Mouse (Mus musculus) hindbrain, embryonic 12.5 days (tissue): ENCODE data around the gene Tmem255b. TPM values are rescaled to one million over a fixed set of nuclear protein-coding genes. Genes with fewer than 3 reads are reported as not detected.

Experiments used
- ATAC-seq: fragments of 200-750 bp; cut with Nextera tagmentation; 2 replicates; pipeline ENCODE4 v1.8.0; 2017; ENCODE audit warnings: moderate TSS enrichment; ENCODE audit not compliant: low FRiP score
- H3K27ac ChIP-seq: fragments of 300-500 bp; sonication (generic); 2 replicates; pipeline ENCODE4 v1.5.1; 2016; ENCODE audit warnings: mild to moderate bottlenecking
- H3K27me3 ChIP-seq: fragments of 300-500 bp; sonication (generic); 2 replicates; pipeline ENCODE4 v1.6.1; 2016; ENCODE audit warnings: mild to moderate bottlenecking
- H3K36me3 ChIP-seq: fragments of 300-500 bp; sonication (generic); 2 replicates; pipeline ENCODE4 v1.6.1; 2016; ENCODE audit warnings: mild to moderate bottlenecking
- H3K4me1 ChIP-seq: fragments of 300-500 bp; sonication (generic); 2 replicates; pipeline ENCODE4 v1.6.1; 2016
- H3K4me2 ChIP-seq: fragments of 300-500 bp; sonication (generic); replicated peaks from 2 replicates; pipeline ENCODE4 v1.6.1; 2016; ENCODE audit warnings: mild to moderate bottlenecking
- H3K4me3 ChIP-seq: fragments of 300-500 bp; sonication (generic); 2 replicates; pipeline ENCODE4 v1.5.1; 2016; ENCODE audit warnings: mild to moderate bottlenecking
- H3K9ac ChIP-seq: fragments of 300-500 bp; sonication (generic); 2 replicates; pipeline ENCODE4 v1.6.1; 2016; ENCODE audit warnings: mild to moderate bottlenecking, moderate library complexity
- H3K9me3 ChIP-seq: fragments of 300-500 bp; sonication (generic); replicated peaks from 2 replicates; pipeline ENCODE4 v1.6.1; 2016; ENCODE audit warnings: mild to moderate bottlenecking
- WGBS: fragments of 180-500 bp; shearing (Covaris S2); methylation state at CpG from one replicate; pipeline ENCODE4 v1.1.7; 2016; 5-methylcytosine and 5-hydroxymethylcytosine counted together
- polyA plus RNA-seq: library from polyadenylated mRNA; unstranded; fragments of >200 nt; fragmentation: Nextera tagmentation; extraction: Ambion mirVana; gene quantifications from 2 replicates; pipeline ENCODE4 v1.2.1, GENCODE M21; 2016

Gene Tmem255b
- polyA plus RNA-seq, result 0.52 TPM in 2 replicates

GRCm38 (mm10) chr8:13434889-13435288, at the start of gene Tmem255b:
Gene Tmem255b (plus strand): TSS chr8:13435189.
- Histone ChIP-seq H3K27me3 (peaks cover 33% of the 10 kb centered on the region), H3K4me3 (no peak within 1 kb of the TSS), H3K36me3 (no peaks in the 10 kb centered on the region), H3K9ac (no peak within 1 kb of the TSS; the same call in 1 of the 2 replicates), H3K9me3 (no peaks in the 10 kb centered on the region), H3K27ac (no peak within 1 kb of the TSS), H3K4me1 (no peaks in the 10 kb centered on the region; the same call in 1 of the 2 replicates), H3K4me2 (peak within 1 kb of the TSS; percentile 21; the same call in 1 of the 2 replicates)
- WGBS, result 23% methylated on average over 10 of the region's 10 CpGs
- ATAC-seq, result no peak

GRCm38 (mm10) chr8:13386366-13386765, 48.6 kb upstream of the Tmem255b start:
- no peak overlapping the region for H3K4me2 ChIP-seq
- H3K9ac ChIP-seq, result no peak overlapping the region
- no peak overlapping the region for H3K4me3 ChIP-seq
- no peak for ATAC-seq
- no peaks in the 10 kb centered on the region for H3K9me3 ChIP-seq
- H3K27ac ChIP-seq, result no peak overlapping the region
- H3K36me3 ChIP-seq, result peaks cover 5% of the 10 kb centered on the region; the same call in 1 of the 2 replicates
- no peaks in the 10 kb centered on the region for H3K27me3 ChIP-seq
- WGBS, result 77% methylated on average over 13 of the region's 13 CpGs
- no peaks in the 10 kb centered on the region for H3K4me1 ChIP-seq

- H3K27me3 ChIP-seq, result no peaks in the 10 kb centered on the region
- H3K27ac ChIP-seq, result no peak overlapping the region
- H3K4me1 ChIP-seq, result no peaks in the 10 kb centered on the region
- 85% methylated on average over 8 of the region's 8 CpGs for WGBS
- no peak overlapping the region for H3K4me3 ChIP-seq
- H3K9ac ChIP-seq, result no peak overlapping the region
- H3K9me3 ChIP-seq, result no peaks in the 10 kb centered on the region
- no peak overlapping the region for H3K4me2 ChIP-seq
- ATAC-seq, result no peak
- no peaks in the 10 kb centered on the region for H3K36me3 ChIP-seq
These were observed 47.3 kb upstream of the Tmem255b start for GRCm38 (mm10) chr8:13387728-13388127.

- Histone ChIP-seq H3K4me3 (no peak overlapping the region), H3K27ac (no peak overlapping the region), H3K9ac (no peak overlapping the region), H3K9me3 (no peaks in the 10 kb centered on the region), H3K36me3 (no peaks in the 10 kb centered on the region), H3K4me1 (no peaks in the 10 kb centered on the region), H3K27me3 (no peaks in the 10 kb centered on the region), H3K4me2 (no peak overlapping the region)
- 84% methylated on average over 2 of the region's 2 CpGs for WGBS
- no peak for ATAC-seq
These were observed 46.2 kb upstream of the Tmem255b start for GRCm38 (mm10) chr8:13388744-13389143.

GRCm38 (mm10) chr8:13393869-13394268, 41.1 kb upstream of the Tmem255b start:
- Histone ChIP-seq H3K27ac (no peak overlapping the region), H3K4me2 (no peak overlapping the region), H3K27me3 (no peaks in the 10 kb centered on the region), H3K9me3 (no peaks in the 10 kb centered on the region), H3K36me3 (no peaks in the 10 kb centered on the region), H3K4me3 (no peak overlapping the region), H3K9ac (no peak overlapping the region), H3K4me1 (no peaks in the 10 kb centered on the region)
- ATAC-seq, result no peak
- WGBS, result 89% methylated on average over 7 of the region's 7 CpGs

GRCm38 (mm10) chr8:13396725-13397124, 38.3 kb upstream of the Tmem255b start, which contains the start of gene Atp4b:
Gene Atp4b (minus strand): TSS chr8:13396825.
- Histone ChIP-seq H3K4me2 (no peak within 1 kb of the TSS), H3K36me3 (no peaks in the 10 kb centered on the region), H3K27me3 (no peaks in the 10 kb centered on the region), H3K4me1 (no peaks in the 10 kb centered on the region), H3K9ac (no peak within 1 kb of the TSS), H3K9me3 (no peaks in the 10 kb centered on the region), H3K4me3 (no peak within 1 kb of the TSS), H3K27ac (no peak within 1 kb of the TSS)
- ATAC-seq, result no peak
- 84% methylated on average over 5 of the region's 5 CpGs for WGBS

GRCm38 (mm10) chr8:13403517-13403916, 31.5 kb upstream of the Tmem255b start:
- Histone ChIP-seq H3K36me3 (no peaks in the 10 kb centered on the region), H3K4me2 (no peak overlapping the region), H3K4me3 (no peak overlapping the region), H3K27me3 (no peaks in the 10 kb centered on the region), H3K9ac (no peak overlapping the region), H3K4me1 (no peaks in the 10 kb centered on the region), H3K27ac (no peak overlapping the region), H3K9me3 (no peaks in the 10 kb centered on the region)
- ATAC-seq, result no peak
- 78% methylated on average over 6 of the region's 6 CpGs for WGBS

GRCm38 (mm10) chr8:13404666-13405131, 30.3 kb upstream of the Tmem255b start, which contains the start of gene Grk1:
Gene Grk1 (plus strand): TSS chr8:13405081.
- no peak for ATAC-seq
- Histone ChIP-seq H3K27me3 (no peaks in the 10 kb centered on the region), H3K9ac (no peak within 1 kb of the TSS), H3K4me2 (no peak within 1 kb of the TSS), H3K36me3 (no peaks in the 10 kb centered on the region), H3K4me1 (no peaks in the 10 kb centered on the region), H3K4me3 (no peak within 1 kb of the TSS), H3K27ac (no peak within 1 kb of the TSS), H3K9me3 (no peaks in the 10 kb centered on the region)
- WGBS, result 74% methylated on average over 5 of the region's 5 CpGs

GRCm38 (mm10) chr8:13406011-13406410, 29.0 kb upstream of the Tmem255b start:
- Histone ChIP-seq H3K27me3 (no peaks in the 10 kb centered on the region), H3K4me3 (no peak overlapping the region), H3K9me3 (no peaks in the 10 kb centered on the region), H3K4me2 (no peak overlapping the region), H3K36me3 (no peaks in the 10 kb centered on the region), H3K9ac (no peak overlapping the region), H3K27ac (no peak overlapping the region), H3K4me1 (no peaks in the 10 kb centered on the region)
- no peak for ATAC-seq
- 79% methylated on average over 5 of the region's 5 CpGs for WGBS

GRCm38 (mm10) chr8:13411597-13411996, 23.4 kb upstream of the Tmem255b start:
- H3K27me3 ChIP-seq, result no peaks in the 10 kb centered on the region
- no peaks in the 10 kb centered on the region for H3K4me1 ChIP-seq
- H3K9ac ChIP-seq, result no peak overlapping the region
- H3K4me2 ChIP-seq, result no peak overlapping the region
- H3K4me3 ChIP-seq, result no peak overlapping the region
- no peaks in the 10 kb centered on the region for H3K9me3 ChIP-seq
- no peaks in the 10 kb centered on the region for H3K36me3 ChIP-seq
- H3K27ac ChIP-seq, result no peak overlapping the region
- 33% methylated on average over 6 of the region's 6 CpGs for WGBS
- ATAC-seq, result no peak

GRCm38 (mm10) chr8:13412891-13413558, 22.0 kb upstream of the Tmem255b start:
- Histone ChIP-seq H3K4me1 (no peaks in the 10 kb centered on the region), H3K4me2 (no peak overlapping the region), H3K27me3 (no peaks in the 10 kb centered on the region), H3K9ac (no peak overlapping the region), H3K27ac (no peak overlapping the region), H3K4me3 (no peak overlapping the region), H3K9me3 (no peaks in the 10 kb centered on the region), H3K36me3 (no peaks in the 10 kb centered on the region)
- no peak for ATAC-seq
- 64% methylated on average over 13 of the region's 13 CpGs for WGBS

- Histone ChIP-seq H3K9ac (no peak overlapping the region), H3K9me3 (no peaks in the 10 kb centered on the region), H3K4me2 (no peak overlapping the region), H3K4me1 (no peaks in the 10 kb centered on the region), H3K4me3 (no peak overlapping the region), H3K27me3 (no peaks in the 10 kb centered on the region), H3K27ac (no peak overlapping the region), H3K36me3 (no peaks in the 10 kb centered on the region)
- WGBS, result 52% methylated on average over 12 of the region's 12 CpGs
- no peak for ATAC-seq
These were observed 21.1 kb upstream of the Tmem255b start for GRCm38 (mm10) chr8:13413823-13414390.

- ATAC-seq, result no peak
- H3K4me2 ChIP-seq, result no peak overlapping the region
- H3K27me3 ChIP-seq, result no peaks in the 10 kb centered on the region
- H3K9me3 ChIP-seq, result no peaks in the 10 kb centered on the region
- H3K27ac ChIP-seq, result no peak overlapping the region
- H3K4me3 ChIP-seq, result no peak overlapping the region
- H3K9ac ChIP-seq, result no peak overlapping the region
- H3K36me3 ChIP-seq, result no peaks in the 10 kb centered on the region
- H3K4me1 ChIP-seq, result no peaks in the 10 kb centered on the region
- 82% methylated on average over 10 of the region's 10 CpGs for WGBS
These were observed 19.1 kb upstream of the Tmem255b start for GRCm38 (mm10) chr8:13415879-13416278.
